Mouse (Mus musculus): Measurements from ENCODE around the gene Sertad2.

- TF ChIP-seq GATA1 (IDR thresholded peaks at IDR 0.05; ENCODE audit: borderline replicate concordance, low read length) (no peak), FLI1 (IDR thresholded peaks at IDR 0.05; ENCODE audit: low read length) (no peak)
Observed at GRCm38 (mm10) chr11:20662811-20663210, 119.8 kb downstream of the Sertad2 start.

Measured in megakaryocyte, embryonic 14.5 days (primary cell).